Mouse (Mus musculus) forebrain, embryonic 13.5 days (tissue): ENCODE results near the gene Gm9745. TPM values are rescaled to one million over a fixed set of nuclear protein-coding genes. Genes with fewer than 3 reads are reported as not detected.
A peak's percentile ranks its signal among the peaks of the same experiment; 100 is the strongest.
"Not testable (repeated sequence)": the region's sequence is repeated elsewhere in the genome, so short reads cannot be mapped to it uniquely, and the experiment has no call there.

Source experiments
- ATAC-seq: fragments of 200-750 bp; cut with Nextera tagmentation; 2 replicates; pipeline ENCODE4 v1.8.0; 2017
- H3K27ac ChIP-seq: fragments of 300-500 bp; sonication (generic); 2 replicates; pipeline ENCODE4 v1.5.1; 2015; ENCODE audit warnings: inconsistent platforms, mild to moderate bottlenecking, moderate library complexity
- H3K27me3 ChIP-seq: fragments of 300-500 bp; sonication (generic); 2 replicates; pipeline ENCODE4 v1.6.1; 2015; ENCODE audit warnings: mild to moderate bottlenecking, inconsistent platforms
- H3K36me3 ChIP-seq: fragments of 300-500 bp; sonication (generic); 2 replicates; pipeline ENCODE4 v1.6.1; 2015; ENCODE audit warnings: mild to moderate bottlenecking, inconsistent platforms; ENCODE audit not compliant: poor library complexity, severe bottlenecking
- H3K4me1 ChIP-seq: fragments of 300-500 bp; sonication (generic); 2 replicates; pipeline ENCODE4 v1.6.1; 2015; ENCODE audit warnings: inconsistent platforms
- H3K4me2 ChIP-seq: fragments of 300-500 bp; sonication (generic); 2 replicates; pipeline ENCODE4 v1.6.1; 2015; ENCODE audit warnings: inconsistent platforms, mild to moderate bottlenecking, moderate library complexity
- H3K4me3 ChIP-seq: fragments of 300-500 bp; sonication (generic); 2 replicates; pipeline ENCODE4 v1.5.1; 2015; ENCODE audit warnings: mild to moderate bottlenecking, inconsistent platforms
- H3K9ac ChIP-seq: fragments of 300-500 bp; sonication (generic); 2 replicates; pipeline ENCODE4 v1.6.1; 2015; ENCODE audit warnings: mild to moderate bottlenecking, inconsistent platforms
- H3K9me3 ChIP-seq: fragments of 300-500 bp; sonication (generic); replicated peaks from 2 replicates; pipeline ENCODE4 v1.6.1; 2016; ENCODE audit warnings: inconsistent platforms
- WGBS: fragments of 180-500 bp; shearing (Covaris S2); methylation state at CpG from one replicate; pipeline ENCODE4 v1.1.7; 2015; 5-methylcytosine and 5-hydroxymethylcytosine counted together
- polyA plus RNA-seq: library from polyadenylated mRNA; unstranded; fragments of >200 nt; fragmentation: Nextera tagmentation; extraction: Ambion mirVana; gene quantifications from 2 replicates; pipeline ENCODE4 v1.2.1, GENCODE M21; 2015

The Gm9745 gene
- polyA plus RNA-seq = not detected in 2 replicates

DNA sequence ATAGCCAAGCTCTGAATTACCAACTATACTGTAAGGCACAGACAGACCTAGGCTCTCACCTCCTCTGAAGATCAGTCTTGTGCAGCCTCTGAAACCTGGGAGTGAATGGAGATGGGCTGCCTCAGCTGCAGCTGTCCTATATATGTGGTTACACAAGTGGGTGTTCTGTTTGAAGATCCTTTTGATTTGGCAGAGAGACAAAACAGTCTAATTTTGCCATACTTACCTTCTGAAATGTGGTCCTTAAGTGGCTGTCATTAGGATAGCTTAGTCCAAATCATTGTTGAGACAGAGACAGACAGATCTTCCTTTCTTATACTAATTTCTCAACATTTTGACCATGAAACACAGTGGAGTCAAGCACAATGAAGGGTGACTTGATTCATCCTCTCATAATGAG is at the start of gene Gm9745:
Gene Gm9745, minus strand, starts transcription at position 101 of the 400 bp plus-strand sequence.
- H3K4me3 ChIP-seq, H3K4me2 ChIP-seq, ATAC-seq, H3K9ac ChIP-seq, H3K4me1 ChIP-seq, H3K27me3 ChIP-seq, H3K9me3 ChIP-seq, H3K36me3 ChIP-seq, H3K27ac ChIP-seq: not testable (repeated sequence)

DNA sequence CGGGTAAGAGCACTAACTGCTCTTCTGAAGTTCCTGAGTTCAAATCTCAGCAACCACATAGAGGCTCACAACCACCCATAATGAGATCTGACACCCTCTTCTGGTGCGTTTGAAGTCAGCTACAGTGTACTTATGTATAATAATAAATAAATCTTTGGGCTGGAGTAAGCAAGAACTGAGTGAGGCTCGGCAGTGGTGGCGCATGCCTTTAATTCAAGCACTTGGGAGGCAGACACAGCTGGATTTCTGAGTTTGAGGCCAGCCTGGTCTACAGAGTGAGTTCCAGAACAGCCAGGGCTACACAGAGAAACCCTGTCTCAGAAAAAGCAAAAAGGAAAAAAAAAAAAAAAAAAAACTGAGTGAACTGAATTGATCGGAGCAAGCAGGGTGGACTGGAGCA is 49.2 kb upstream of the Gm9745 start:
- H3K4me1 ChIP-seq = peaks cover 21% of the 10 kb centered on the region
- H3K36me3 ChIP-seq, H3K4me2 ChIP-seq, H3K4me3 ChIP-seq, H3K27ac ChIP-seq, ATAC-seq, H3K9me3 ChIP-seq, H3K9ac ChIP-seq, H3K27me3 ChIP-seq: not testable (repeated sequence)
- WGBS = 84% methylated on average over 5 of the region's 5 CpGs

DNA sequence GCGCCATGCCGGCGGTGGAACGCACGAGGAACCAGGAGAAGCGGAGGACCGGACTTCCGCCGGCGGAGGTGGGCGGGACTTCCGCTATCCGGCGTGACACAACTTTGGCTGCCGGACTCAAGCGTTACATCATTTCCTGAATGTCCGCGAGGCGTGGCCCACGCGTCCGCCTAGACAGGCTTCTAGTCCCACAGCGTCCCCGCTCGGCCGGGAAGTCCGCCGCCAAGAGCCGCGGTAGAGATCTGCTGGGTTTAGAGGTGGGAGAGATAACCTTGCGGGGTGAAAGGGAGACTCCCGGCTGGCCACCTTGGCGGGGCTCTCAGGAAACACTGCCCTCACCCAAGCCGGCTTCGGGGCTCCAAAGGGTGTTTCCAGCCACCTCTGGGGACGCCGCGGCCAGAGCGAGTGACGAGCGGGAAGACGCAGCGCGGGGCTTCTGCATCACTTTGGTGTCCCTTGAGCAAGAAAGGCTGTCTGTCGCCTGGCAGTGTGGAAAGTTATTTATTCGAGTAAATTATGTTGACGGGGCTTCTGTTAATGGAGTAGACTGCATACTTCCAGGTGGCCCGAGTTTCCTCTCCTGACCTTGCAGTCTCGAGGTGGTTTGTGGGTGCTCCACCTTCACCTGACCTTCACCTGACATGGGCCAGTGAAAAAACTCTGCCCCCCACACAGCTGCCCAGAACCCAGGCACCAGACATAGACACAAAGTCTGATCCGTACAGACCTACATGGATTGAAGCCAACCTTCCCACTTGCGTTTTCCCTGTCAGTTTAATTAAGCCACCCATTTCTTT is 48.2 kb upstream of the Gm9745 start, which contains the start of gene Gtpbp4:
Gene Gtpbp4, minus strand, starts transcription at position 94 of the 797 bp plus-strand sequence.
- H3K27ac ChIP-seq = peak within 1 kb of the TSS; percentile 44; the same call in 1 of the 2 replicates
- ATAC-seq = peak; percentile 98
- H3K36me3 ChIP-seq = peaks cover 2% of the 10 kb centered on the region
- no peaks in the 10 kb centered on the region for H3K9me3 ChIP-seq
- peak within 1 kb of the TSS; percentile 80 for H3K4me2 ChIP-seq
- under 1% methylated on average over 51 of the region's 51 CpGs for WGBS
- peaks cover 21% of the 10 kb centered on the region for H3K4me1 ChIP-seq
- H3K4me3 ChIP-seq = peak within 1 kb of the TSS; percentile 86
- peak within 1 kb of the TSS; percentile 88 for H3K9ac ChIP-seq
- no peaks in the 10 kb centered on the region for H3K27me3 ChIP-seq

DNA sequence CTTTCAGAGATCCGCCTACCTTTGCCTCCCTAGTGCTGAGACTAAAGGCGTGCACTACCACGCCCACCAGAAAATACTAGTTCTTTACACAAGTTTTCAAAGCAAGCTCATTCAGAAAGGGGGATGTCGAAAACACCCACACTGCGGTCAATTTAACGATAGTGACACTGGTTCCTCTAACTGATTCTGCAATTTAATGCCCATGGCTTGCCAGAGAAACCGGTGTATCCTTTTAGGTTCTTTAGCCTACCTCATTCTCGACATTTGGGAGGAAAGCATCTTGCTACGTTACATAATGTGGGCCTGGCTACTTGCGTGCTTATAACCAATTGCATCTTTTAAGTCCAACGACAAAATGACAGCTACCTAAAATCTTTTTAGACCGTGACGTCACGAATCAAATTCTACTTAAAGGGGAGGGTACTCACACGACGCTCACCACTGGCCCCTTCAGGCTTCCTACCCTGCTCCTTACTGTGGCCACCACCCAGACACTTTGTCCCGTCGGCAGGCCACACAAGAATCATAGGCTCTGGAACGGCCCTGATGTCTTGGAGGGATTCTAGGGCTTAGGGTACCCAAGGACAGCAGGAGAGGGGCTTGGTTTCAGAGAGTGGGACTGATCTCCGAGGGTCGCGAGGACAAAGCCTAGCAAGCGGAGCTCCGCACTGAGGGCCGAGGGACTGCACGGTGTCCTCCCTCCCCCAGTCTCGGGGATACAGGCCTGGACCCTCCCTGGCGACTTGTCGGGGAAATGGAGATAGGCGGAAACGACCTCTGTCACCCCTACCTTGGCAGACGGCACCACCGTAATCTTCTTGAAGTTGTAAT is 47.3 kb upstream of the Gm9745 start:
- Histone ChIP-seq H3K4me1 (peaks cover 21% of the 10 kb centered on the region), H3K36me3 (peaks cover 10% of the 10 kb centered on the region), H3K4me3 (peak overlapping the region; percentile 86), H3K9ac (peak overlapping the region; percentile 82), H3K4me2 (peak overlapping the region; percentile 80), H3K9me3 (no peaks in the 10 kb centered on the region), H3K27ac (0 out of 2 replicates have a peak overlapping the region, but pooled peaks have one; percentile 44), H3K27me3 (no peaks in the 10 kb centered on the region)
- ATAC-seq = no peak; the same call in none of the 2 replicates
- 3% methylated on average over 33 of the region's 33 CpGs for WGBS

DNA sequence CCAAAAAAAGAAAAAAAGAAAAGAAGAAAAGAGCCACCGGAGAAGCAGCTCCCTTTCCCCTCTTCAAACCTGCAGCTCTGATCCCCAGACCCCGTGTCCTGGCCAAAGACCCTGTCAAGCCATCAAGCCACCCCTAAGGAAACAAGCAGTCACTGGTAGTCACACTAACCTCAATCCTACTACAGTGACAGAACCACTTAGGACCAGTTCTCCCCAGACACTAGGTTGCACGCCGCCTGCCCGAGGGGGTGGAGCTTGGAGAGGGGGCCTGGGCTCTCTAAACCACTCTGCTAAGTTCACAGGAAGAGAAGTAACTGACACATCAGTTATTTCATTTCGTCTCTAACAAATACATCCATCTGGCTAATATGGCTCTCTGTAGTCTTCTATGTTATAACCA is 44.2 kb upstream of the Gm9745 start:
- H3K9ac ChIP-seq = no peak overlapping the region
- H3K27ac ChIP-seq = no peak overlapping the region
- no peak for ATAC-seq
- peaks cover 39% of the 10 kb centered on the region for H3K36me3 ChIP-seq
- peaks cover 21% of the 10 kb centered on the region for H3K4me1 ChIP-seq
- H3K9me3 ChIP-seq = no peaks in the 10 kb centered on the region
- no peak overlapping the region for H3K4me3 ChIP-seq
- H3K27me3 ChIP-seq = no peaks in the 10 kb centered on the region
- no peak overlapping the region for H3K4me2 ChIP-seq
- 91% methylated on average over 6 of the region's 6 CpGs for WGBS

DNA sequence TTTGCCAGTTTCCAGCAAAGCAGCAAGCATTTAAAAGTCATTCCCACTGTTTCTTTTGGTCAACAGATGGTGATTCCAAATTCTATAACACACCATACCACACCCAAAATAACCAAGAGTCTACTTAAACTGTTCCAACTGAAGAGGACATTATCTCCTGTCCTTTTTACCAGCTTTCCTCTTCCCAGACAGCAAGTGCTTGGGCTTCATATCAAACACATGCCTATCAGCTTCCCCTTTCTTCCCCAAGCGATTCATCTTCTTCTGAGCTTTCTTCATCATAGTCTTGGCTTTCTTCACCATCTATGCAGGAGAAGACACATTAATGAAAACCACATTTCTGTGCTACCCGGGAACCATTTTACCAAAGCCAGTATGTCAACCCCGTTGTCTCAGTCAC is 24.9 kb upstream of the Gm9745 start:
- H3K4me3 ChIP-seq = no peak overlapping the region
- peaks cover 89% of the 10 kb centered on the region for H3K36me3 ChIP-seq
- H3K27ac ChIP-seq = no peak overlapping the region
- no peaks in the 10 kb centered on the region for H3K27me3 ChIP-seq
- no peak overlapping the region for H3K4me2 ChIP-seq
- 96% methylated on average over 3 of the region's 3 CpGs for WGBS
- H3K4me1 ChIP-seq = no peaks in the 10 kb centered on the region
- ATAC-seq = no peak
- H3K9me3 ChIP-seq = no peaks in the 10 kb centered on the region
- no peak overlapping the region for H3K9ac ChIP-seq

DNA sequence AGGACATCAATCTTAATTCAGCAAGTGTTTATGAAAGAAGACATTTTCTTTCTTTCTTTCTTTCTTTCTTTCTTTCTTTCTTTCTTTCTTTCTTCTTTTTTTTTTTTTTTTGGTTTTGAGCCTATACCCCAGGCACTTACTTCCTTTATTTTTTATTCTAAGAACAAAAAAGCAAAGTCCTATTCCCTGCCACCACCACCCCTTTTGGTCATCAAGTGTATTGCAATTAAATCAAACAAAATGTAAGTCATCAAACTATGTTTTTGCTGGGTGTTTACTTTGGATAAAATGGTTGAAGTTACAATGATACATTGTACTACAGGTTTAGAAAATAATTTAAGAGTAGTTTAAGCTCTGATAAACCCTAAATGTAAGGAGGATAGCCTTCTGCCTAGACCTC is 24.3 kb upstream of the Gm9745 start:
- H3K36me3 ChIP-seq = peaks cover 88% of the 10 kb centered on the region
- no peak overlapping the region for H3K4me2 ChIP-seq
- H3K9me3 ChIP-seq = no peaks in the 10 kb centered on the region
- no peak overlapping the region for H3K9ac ChIP-seq
- ATAC-seq = no peak
- no peak overlapping the region for H3K27ac ChIP-seq
- no peaks in the 10 kb centered on the region for H3K4me1 ChIP-seq
- no peak overlapping the region for H3K4me3 ChIP-seq
- H3K27me3 ChIP-seq = no peaks in the 10 kb centered on the region

DNA sequence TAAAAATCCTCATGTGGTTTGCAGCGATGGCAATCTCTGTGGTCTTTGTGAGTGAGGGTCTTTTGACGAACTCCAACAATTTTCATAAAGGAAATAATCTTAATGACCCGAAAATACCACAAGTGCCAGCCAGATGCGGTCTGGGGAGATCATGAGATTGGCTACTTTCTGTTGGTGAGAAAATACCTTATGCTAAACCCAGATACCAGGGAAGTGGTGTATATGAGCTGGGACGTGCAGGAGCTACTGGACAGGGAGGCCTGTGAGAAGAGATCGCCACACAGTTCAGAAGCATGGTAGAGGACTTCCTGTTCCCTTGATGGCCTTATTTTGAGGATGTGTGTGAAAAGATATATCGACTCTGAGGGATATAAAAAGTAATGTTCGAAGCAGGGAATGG is 19.7 kb upstream of the Gm9745 start:
- Histone ChIP-seq H3K4me2 (no peak overlapping the region), H3K36me3 (peaks cover 51% of the 10 kb centered on the region), H3K9ac (no peak overlapping the region), H3K27ac (no peak overlapping the region), H3K9me3 (no peaks in the 10 kb centered on the region), H3K4me3 (no peak overlapping the region), H3K4me1 (no peaks in the 10 kb centered on the region), H3K27me3 (no peaks in the 10 kb centered on the region)
- no peak for ATAC-seq
- 93% methylated on average over 8 of the region's 8 CpGs for WGBS

DNA sequence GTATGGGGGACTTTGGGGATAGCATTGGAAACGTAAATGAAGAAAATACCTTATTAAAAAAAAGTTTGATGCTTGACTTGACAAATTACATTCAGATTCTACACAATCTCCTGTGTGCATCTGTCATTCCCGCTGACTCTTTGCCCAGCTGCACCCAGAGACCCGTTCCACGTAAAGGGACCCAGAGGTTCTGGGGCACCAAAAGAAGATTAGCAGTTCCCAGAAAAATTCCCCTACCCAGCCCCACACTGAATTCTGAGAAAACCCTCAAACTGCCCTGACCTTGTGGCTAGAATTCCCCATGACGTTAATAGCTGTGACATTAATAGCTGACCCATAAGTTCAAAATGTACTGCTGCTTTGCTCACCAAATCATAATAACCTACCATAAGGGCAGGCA is 17.2 kb upstream of the Gm9745 start:
- Histone ChIP-seq H3K4me2 (no peak overlapping the region), H3K9ac (no peak overlapping the region), H3K27ac (no peak overlapping the region), H3K36me3 (peaks cover 34% of the 10 kb centered on the region), H3K4me3 (no peak overlapping the region), H3K9me3 (no peaks in the 10 kb centered on the region), H3K27me3 (no peaks in the 10 kb centered on the region), H3K4me1 (no peaks in the 10 kb centered on the region)
- ATAC-seq = no peak
- 88% methylated on average over 5 of the region's 5 CpGs for WGBS

DNA sequence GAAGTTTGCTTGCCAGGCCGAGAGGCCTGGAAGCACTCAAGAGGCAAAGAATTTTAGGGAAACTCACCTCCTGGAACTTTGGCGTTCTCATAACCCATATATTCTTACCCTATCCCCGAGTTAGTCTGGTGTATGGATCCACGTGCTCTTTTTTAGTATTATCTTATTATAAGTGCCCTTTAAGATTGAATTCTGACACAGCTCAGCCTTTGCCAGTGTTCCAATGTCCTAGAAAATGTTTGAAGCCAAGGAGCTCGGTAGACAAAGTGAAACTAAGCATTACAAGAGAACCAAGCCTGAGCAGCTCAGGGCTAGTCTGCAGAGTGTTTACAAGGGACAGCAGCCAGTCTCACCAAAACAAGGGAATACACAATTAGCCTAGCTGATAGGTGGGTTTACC is 14.2 kb upstream of the Gm9745 start:
- H3K27ac ChIP-seq = not testable (repeated sequence)
- 36% methylated on average over 5 of the region's 5 CpGs for WGBS

DNA sequence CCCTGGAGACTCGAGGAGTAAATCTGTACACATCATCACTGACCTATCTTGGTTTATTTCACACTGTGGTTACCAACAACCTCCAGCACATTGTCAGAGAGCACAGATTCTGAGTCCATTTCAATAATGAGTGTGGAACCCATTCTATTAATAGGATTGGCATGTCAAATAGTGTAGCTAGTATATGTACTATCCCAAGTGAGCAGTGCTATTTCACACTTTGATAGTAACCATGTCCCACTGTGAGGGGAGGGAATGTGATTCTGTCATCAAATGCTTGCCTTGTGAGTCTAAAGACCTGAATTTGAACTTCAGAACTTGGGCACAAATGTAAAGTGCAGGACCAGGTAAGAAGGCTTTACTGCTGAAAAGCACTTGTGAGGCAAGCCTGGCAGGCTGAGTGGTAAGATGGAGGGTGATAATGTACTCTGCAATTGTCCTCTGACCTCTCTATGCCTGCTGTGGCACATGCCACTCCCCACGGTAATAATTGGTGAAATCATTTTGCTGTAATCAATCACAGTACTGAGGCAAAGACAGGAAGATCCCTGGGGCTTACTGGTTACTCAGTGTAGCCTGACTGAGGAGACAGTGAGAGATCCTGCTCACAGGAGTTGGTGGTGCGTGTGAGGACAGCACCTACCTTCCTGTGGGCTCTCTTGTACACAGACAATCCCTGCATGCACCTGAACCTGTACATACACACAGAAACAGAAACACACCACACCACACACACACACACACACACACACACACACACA is 13.3 kb upstream of the Gm9745 start:
- H3K9ac ChIP-seq, H3K36me3 ChIP-seq, H3K27me3 ChIP-seq, ATAC-seq, H3K9me3 ChIP-seq, H3K27ac ChIP-seq, H3K4me1 ChIP-seq, H3K4me2 ChIP-seq, H3K4me3 ChIP-seq: not testable (repeated sequence)
- 78% methylated on average over 3 of the region's 3 CpGs for WGBS

More for the DNA sequence above, 14.2 kb upstream of the Gm9745 start:
- not testable (repeated sequence) for H3K4me1 ChIP-seq, H3K4me3 ChIP-seq, H3K4me2 ChIP-seq, H3K9ac ChIP-seq, H3K36me3 ChIP-seq, H3K27me3 ChIP-seq, H3K9me3 ChIP-seq, ATAC-seq

DNA sequence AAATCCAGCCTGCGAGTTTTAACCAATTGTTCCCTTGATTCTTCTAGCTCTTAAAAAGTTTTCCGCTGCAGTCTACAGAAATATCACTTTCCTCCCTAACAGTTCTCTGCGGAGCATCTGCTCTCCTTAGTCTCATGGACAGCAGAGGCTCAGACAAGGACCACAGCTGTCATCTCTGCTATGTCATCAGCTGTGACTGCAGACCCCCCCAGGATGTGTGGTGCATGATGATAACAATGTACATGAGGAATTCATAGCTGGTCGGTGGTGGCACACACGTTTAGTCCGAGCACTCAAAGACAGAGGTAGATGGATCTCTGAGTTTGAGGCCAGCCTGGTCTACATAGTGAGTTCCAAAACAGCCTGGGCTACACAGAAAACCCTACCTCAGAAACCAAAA is 11.5 kb upstream of the Gm9745 start:
- H3K9ac ChIP-seq, H3K27me3 ChIP-seq, ATAC-seq, H3K4me1 ChIP-seq, H3K4me3 ChIP-seq, H3K9me3 ChIP-seq, H3K4me2 ChIP-seq, H3K36me3 ChIP-seq, H3K27ac ChIP-seq: not testable (repeated sequence)
- WGBS = 89% methylated on average over 5 of the region's 6 CpGs
